Mouse (Mus musculus): Measurements from ENCODE around the gene Zbtb40.

GRCm38 (mm10) chr4:137096353-137096752 lies 47.8 kb upstream of the Zbtb40 start:
- no peak for TF ChIP-seq CTCF (IDR thresholded peaks at IDR 0.05; ENCODE audit: low read depth, low read length)
- no peak for TF ChIP-seq POLR2A (IDR thresholded peaks at IDR 0.05; ENCODE audit: borderline replicate concordance, low read depth, low read length)

All from bone marrow macrophage, adult 2 months (primary cell).